Mouse (Mus musculus): Measurements from ENCODE around the gene Nrg4.
"Not testable (repeated sequence)": the region's sequence is repeated elsewhere in the genome, so short reads cannot be mapped to it uniquely, and the experiment has no call there.

- TF ChIP-seq CTCF (IDR thresholded peaks at IDR 0.05; ENCODE audit: low read depth); EP300 (optimal IDR thresholded peaks at IDR 0.05): not testable (repeated sequence)
These were observed 93.6 kb downstream of the Nrg4 start for GRCm38 (mm10) chr9:55233076-55233475.
